Mouse (Mus musculus) hindbrain, postnatal 0 days (tissue): ENCODE measurements around the gene Alyref. TPM values are rescaled to one million over a fixed set of nuclear protein-coding genes. Genes with fewer than 3 reads are reported as not detected.
"Not testable (repeated sequence)": the region's sequence is repeated elsewhere in the genome, so short reads cannot be mapped to it uniquely, and the experiment has no call there.

Experiments used
- ATAC-seq: fragments of 200-750 bp; cut with Nextera tagmentation; 2 replicates; pipeline ENCODE4 v1.8.0; 2017; ENCODE audit warnings: mild to moderate bottlenecking, moderate TSS enrichment, moderate library complexity
- DNase-seq: peaks from one replicate; pipeline ENCODE4 v3.0.0-alpha.2; 2015; ENCODE audit warnings: low spot score
- H3K27ac ChIP-seq: fragments of 300-500 bp; sonication (generic); 2 replicates; pipeline ENCODE4 v1.5.1; 2014; ENCODE audit warnings: mild to moderate bottlenecking
- H3K27me3 ChIP-seq: fragments of 300-500 bp; sonication (generic); 2 replicates; pipeline ENCODE4 v1.6.1; 2014; ENCODE audit warnings: low read length, mixed read lengths; ENCODE audit not compliant: insufficient read depth
- H3K36me3 ChIP-seq: fragments of 300-500 bp; sonication (generic); 2 replicates; pipeline ENCODE4 v1.6.1; 2014; ENCODE audit warnings: low read length, mixed read lengths; ENCODE audit not compliant: insufficient read depth
- H3K4me1 ChIP-seq: fragments of 300-500 bp; sonication (generic); 2 replicates; pipeline ENCODE4 v1.6.1; 2014; ENCODE audit warnings: antibody characterized with exemption, low read length, mixed read lengths; ENCODE audit not compliant: insufficient read depth
- H3K4me2 ChIP-seq: fragments of 300-500 bp; sonication (generic); 2 replicates; pipeline ENCODE4 v1.6.1; 2014; ENCODE audit warnings: low read depth, mild to moderate bottlenecking, low read length, moderate library complexity, mixed read lengths
- H3K4me3 ChIP-seq: fragments of 300-500 bp; sonication (generic); 2 replicates; pipeline ENCODE4 v1.5.1; 2014; ENCODE audit warnings: low read length
- H3K9ac ChIP-seq: fragments of 300-500 bp; sonication (generic); replicated peaks from 2 replicates; pipeline ENCODE4 v1.6.1; 2014; ENCODE audit warnings: mild to moderate bottlenecking, low read length, moderate library complexity, mixed read lengths
- H3K9me3 ChIP-seq: fragments of 300-500 bp; sonication (generic); 2 replicates; pipeline ENCODE4 v1.6.1; 2016; ENCODE audit warnings: low read length, mixed read lengths
- CTCF ChIP-seq: IDR thresholded peaks from 2 replicates; pipeline ENCODE4 v1.5.1; 2016; ENCODE audit warnings: antibody characterized with exemption, control low read depth, low read depth
- WGBS: fragments of 180-500 bp; shearing (Covaris S2); extraction: QIAGEN DNeasy Blood & Tissue Kit; methylation state at CpG from one replicate; pipeline ENCODE4 v1.1.7; 2014; 5-methylcytosine and 5-hydroxymethylcytosine counted together
- polyA plus RNA-seq: library from polyadenylated mRNA; unstranded; fragments of >200 nt; fragmentation: Nextera tagmentation; extraction: Ambion mirVana; gene quantifications from 2 replicates; pipeline ENCODE4 v1.2.1, GENCODE M21; 2015
- total RNA-seq: library from RNA; depleted of rRNA; stranded (reverse); fragments of >200 nt; gene quantifications from 2 replicates; pipeline ENCODE4 v1.2.3, GENCODE M21; 2014

Gene Alyref
- total and polyA plus RNA-seq, 2 experiments from 2014 or later: 95.2 to 185 TPM

DNA sequence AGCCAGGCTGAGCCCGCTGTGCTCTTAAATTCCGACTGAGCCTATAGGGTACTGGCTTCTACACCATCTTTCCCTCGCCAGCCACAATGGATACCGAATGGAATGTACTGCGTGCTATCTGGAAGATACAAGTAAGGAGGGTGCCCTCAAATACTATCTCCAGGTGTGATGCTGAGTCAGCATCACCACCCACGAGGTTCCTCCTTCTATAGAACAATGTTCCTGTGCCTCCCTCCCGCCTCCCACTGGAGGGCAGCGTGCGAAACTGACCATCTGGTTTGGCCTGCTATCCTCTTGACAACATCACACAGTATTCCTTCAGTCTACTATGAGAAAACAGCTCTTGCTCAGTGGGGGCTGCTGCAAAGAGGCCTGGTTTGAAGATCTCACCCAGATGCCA lies 33.1 kb downstream of the Alyref start:
- no peaks in the 10 kb centered on the region for H3K9me3 ChIP-seq
- WGBS: 87% methylated on average over 9 of the region's 9 CpGs

DNA sequence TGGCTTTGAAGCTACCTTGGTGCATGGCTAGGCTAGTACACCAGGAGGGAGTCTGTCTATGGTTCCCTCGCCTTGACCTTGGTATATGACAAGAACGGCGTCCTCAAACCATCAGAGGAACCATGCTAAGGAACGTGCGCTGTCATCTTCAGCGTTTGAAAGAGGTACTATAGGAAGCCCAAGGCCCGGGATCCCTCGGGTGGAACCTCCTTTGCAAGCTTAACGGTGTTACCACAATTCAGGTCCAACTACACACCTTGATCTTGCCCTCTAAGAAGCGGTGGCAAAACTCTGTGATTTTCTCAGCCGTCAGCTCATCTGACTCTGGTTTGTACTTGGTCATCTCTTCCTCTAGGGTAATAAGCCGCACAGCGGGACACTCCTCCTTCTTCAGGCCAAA lies 35.2 kb downstream of the Alyref start:
- Histone ChIP-seq H3K4me3 (no peak overlapping the region), H3K36me3 (peaks cover 84% of the 10 kb centered on the region), H3K27me3 (no peaks in the 10 kb centered on the region), H3K4me1 (no peaks in the 10 kb centered on the region), H3K27ac (no peak overlapping the region), H3K9me3 (no peaks in the 10 kb centered on the region), H3K4me2 (no peak overlapping the region), H3K9ac (no peak overlapping the region)
- no peak for TF ChIP-seq CTCF
- no peak for ATAC-seq
- no peak for DNase-seq
- 97% methylated on average over 13 of the region's 13 CpGs for WGBS

More for the DNA sequence above, 33.1 kb downstream of the Alyref start:
- DNase-seq: no peak
- Histone ChIP-seq H3K9ac (no peak overlapping the region), H3K4me1 (no peaks in the 10 kb centered on the region), H3K4me3 (no peak overlapping the region), H3K27me3 (no peaks in the 10 kb centered on the region), H3K36me3 (peaks cover 88% of the 10 kb centered on the region), H3K27ac (no peak overlapping the region), H3K4me2 (no peak overlapping the region)
- no peak for ATAC-seq
- TF ChIP-seq CTCF: no peak

- Histone ChIP-seq H3K27ac (no peak overlapping the region), H3K4me3 (no peak overlapping the region), H3K9ac (no peak overlapping the region), H3K9me3 (no peaks in the 10 kb centered on the region), H3K36me3 (peaks cover 66% of the 10 kb centered on the region), H3K4me2 (no peak overlapping the region), H3K4me1 (no peaks in the 10 kb centered on the region), H3K27me3 (no peaks in the 10 kb centered on the region)
- DNase-seq (no peak), ATAC-seq (no peak)
- WGBS: 95% methylated on average over 13 of the region's 13 CpGs
- TF ChIP-seq CTCF: no peak
Measured at GRCm38 (mm10) chr11:120560952-120561728, 37.0 kb downstream of the Alyref start.

DNA sequence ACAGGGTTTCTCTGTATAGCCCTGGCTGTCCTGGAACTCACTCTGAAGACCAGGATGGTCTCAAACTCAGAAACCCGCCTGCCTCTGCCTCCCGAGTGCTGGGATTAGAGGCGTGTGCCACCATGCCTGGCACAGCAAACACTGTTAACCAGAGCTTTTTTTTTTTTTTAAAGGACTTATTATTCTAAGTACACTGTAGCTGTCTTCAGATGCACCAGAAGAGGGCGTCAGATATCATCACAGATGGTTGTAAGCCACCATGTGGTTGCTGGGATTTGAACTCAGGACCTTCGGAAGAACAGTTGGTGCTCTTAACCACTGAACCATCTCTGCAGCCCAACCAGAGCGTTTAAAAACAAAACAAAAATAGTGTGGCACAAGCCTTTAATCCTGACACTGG lies 39.3 kb downstream of the Alyref start:
- WGBS: 90% methylated on average over 6 of the region's 6 CpGs
- H3K4me1 ChIP-seq, H3K9ac ChIP-seq, H3K4me3 ChIP-seq, H3K27ac ChIP-seq, ATAC-seq, H3K27me3 ChIP-seq, DNase-seq, H3K9me3 ChIP-seq, H3K4me2 ChIP-seq: not testable (repeated sequence)
- peaks cover 45% of the 10 kb centered on the region for H3K36me3 ChIP-seq

DNA sequence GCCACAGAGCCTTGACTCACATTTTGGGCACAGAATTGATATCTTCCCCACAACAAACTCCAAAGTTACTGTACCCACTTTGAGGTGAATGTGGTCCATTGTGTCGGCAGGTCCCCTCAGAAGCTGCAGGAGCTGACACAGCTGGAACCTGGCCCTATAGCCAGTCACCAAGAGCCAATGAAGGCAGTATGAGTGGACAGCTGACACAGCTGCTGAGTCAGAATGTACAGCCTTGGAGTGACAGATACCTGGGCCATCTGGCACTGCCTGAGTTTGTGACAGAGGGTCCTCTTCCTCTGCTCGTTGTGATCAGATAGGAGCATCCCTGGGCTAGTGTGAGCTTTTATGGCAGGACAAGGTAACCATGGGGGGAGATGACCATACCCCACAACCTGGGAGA lies 42.9 kb downstream of the Alyref start:
- ATAC-seq: no peak
- no peaks in the 10 kb centered on the region for H3K9me3 ChIP-seq
- no peak overlapping the region for H3K4me2 ChIP-seq
- no peaks in the 10 kb centered on the region for H3K27me3 ChIP-seq
- 82% methylated on average over 2 of the region's 2 CpGs for WGBS
- TF ChIP-seq CTCF: no peak
- no peak overlapping the region for H3K27ac ChIP-seq
- H3K4me3 ChIP-seq: no peak overlapping the region
- DNase-seq: no peak
- 0 out of 2 replicates have a peak, but pooled peaks cover 2% of the 10 kb centered on the region for H3K4me1 ChIP-seq
- H3K36me3 ChIP-seq: peaks cover 10% of the 10 kb centered on the region; the same call in 1 of the 2 replicates
- H3K9ac ChIP-seq: no peak overlapping the region

- Histone ChIP-seq H3K4me2 (no peak overlapping the region), H3K9me3 (no peaks in the 10 kb centered on the region), H3K27ac (no peak overlapping the region)
Measured at GRCm38 (mm10) chr11:120554834-120555233, 43.3 kb downstream of the Alyref start.

GRCm38 (mm10) chr11:120552736-120553135 lies 45.4 kb downstream of the Alyref start:
- Histone ChIP-seq H3K4me2 (no peak overlapping the region), H3K9me3 (no peaks in the 10 kb centered on the region), H3K9ac (no peak overlapping the region), H3K4me1 (peaks cover 16% of the 10 kb centered on the region), H3K27ac (no peak overlapping the region), H3K27me3 (no peaks in the 10 kb centered on the region), H3K36me3 (no peaks in the 10 kb centered on the region), H3K4me3 (no peak overlapping the region)
- ATAC-seq: no peak
- no peak for TF ChIP-seq CTCF
- WGBS: 59% methylated on average over 5 of the region's 5 CpGs
- DNase-seq: no peak

More at GRCm38 (mm10) chr11:120554834-120555233, 43.3 kb downstream of the Alyref start:
- 78% methylated on average over 7 of the region's 7 CpGs for WGBS
- Histone ChIP-seq H3K27me3 (no peaks in the 10 kb centered on the region), H3K4me3 (no peak overlapping the region), H3K36me3 (peaks cover 8% of the 10 kb centered on the region; the same call in 1 of the 2 replicates), H3K4me1 (peaks cover 5% of the 10 kb centered on the region; the same call in 1 of the 2 replicates), H3K9ac (no peak overlapping the region)
- DNase-seq: no peak
- no peak for ATAC-seq
- no peak for TF ChIP-seq CTCF
